19 mouse cellular contexts compared by ENCODE assay signal in the genomic region with DNA sequence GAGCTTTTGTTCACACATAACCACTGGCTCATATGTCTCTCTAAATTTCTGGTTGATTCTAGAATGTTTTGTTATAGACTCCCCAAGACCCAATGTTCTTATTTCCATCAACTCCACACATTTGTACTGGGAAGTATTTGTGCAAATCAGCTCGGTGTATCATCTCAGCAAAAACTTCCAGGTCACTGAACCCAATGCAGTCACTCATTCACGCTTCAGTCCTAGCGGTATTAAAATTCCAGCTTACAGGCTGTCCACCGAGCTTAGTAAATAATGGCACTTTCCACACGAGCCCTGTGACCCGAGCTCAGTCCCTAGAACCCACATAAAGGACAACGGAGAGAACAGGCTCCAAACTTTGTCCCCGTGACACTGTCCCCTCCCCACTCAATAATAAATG. TPM values are rescaled to one million over a fixed set of nuclear protein-coding genes. Genes with fewer than 3 reads are reported as not detected.
A peak's percentile ranks its signal among the peaks of the same experiment; 100 is the strongest.
DNase-seq lines count a peak whose midpoint lies in the region; ATAC-seq and TF ChIP-seq lines count a peak whose summit lies in the region.
"Had no signal": no experiment of that assay in that cellular context is flagged by ENCODE, and none has a peak within 500 bp of the region (broad histone marks: within the 10 kb centered on the region; RNA-seq: fewer than 3 reads in every experiment).

No protein-coding gene starts in this region.

- H3K27me3 ChIP-seq in liver, adult 2 months (ENCODE audit: control insufficient read depth, insufficient read depth, low read length), result no peaks in the 10 kb centered on the region
- no peaks in the 10 kb centered on the region for H3K27me3 ChIP-seq in liver, postnatal 0 days (ENCODE audit: insufficient read depth, low read length)
- H3K27me3 ChIP-seq in kidney, embryonic 16.5 days (ENCODE audit: insufficient read depth, low read length), result no peaks in the 10 kb centered on the region
- H3K27me3 ChIP-seq: embryonic facial prominence, embryonic 12.5 days; forebrain, embryonic 13.5 days; forebrain, embryonic 15.5 days had no signal

- no peak for ATAC-seq in liver, postnatal 0 days
- ATAC-seq in kidney, embryonic 16.5 days (ENCODE audit: low FRiP score, low TSS enrichment), result no peak
- ATAC-seq: forebrain, embryonic 13.5 days; forebrain, embryonic 15.5 days had no signal

- H3K9me3 ChIP-seq in liver, postnatal 0 days (ENCODE audit: low read length), result no peaks in the 10 kb centered on the region
- no peaks in the 10 kb centered on the region for H3K9me3 ChIP-seq in kidney, embryonic 16.5 days (ENCODE audit: low read length)
- H3K9me3 ChIP-seq: embryonic facial prominence, embryonic 10.5 days; embryonic facial prominence, embryonic 12.5 days; forebrain, embryonic 13.5 days; forebrain, embryonic 15.5 days; G1E had no signal

- no peaks in the 10 kb centered on the region for H3K79me2 ChIP-seq in liver, adult 2 months (ENCODE audit: control insufficient read depth, insufficient read depth, low read length)

- no peak for TF ChIP-seq CTCF in liver, adult 2 months (IDR thresholded peaks at IDR 0.05; ENCODE audit: low read depth, low read length)
- TF ChIP-seq CTCF in liver, postnatal 0 days (IDR thresholded peaks at IDR 0.05; ENCODE audit: low read depth), result no peak
- TF ChIP-seq CTCF in layer of hippocampus, adult 2 months (conservative IDR thresholded peaks at IDR 0.05), result no peak

- TF ChIP-seq POLR2A in liver, adult 2 months (IDR thresholded peaks at IDR 0.05; ENCODE audit: extremely low read depth, insufficient read depth, low read length), result no peak

- no peaks in the 10 kb centered on the region for H3K4me1 ChIP-seq in liver, adult 2 months (ENCODE audit: control insufficient read depth, insufficient read depth, low read length)
- H3K4me1 ChIP-seq in liver, postnatal 0 days (ENCODE audit: insufficient read depth), result peaks cover 24% of the 10 kb centered on the region; the same call in 1 of the 2 replicates
- peaks cover 24% of the 10 kb centered on the region for H3K4me1 ChIP-seq in kidney, embryonic 16.5 days (ENCODE audit: insufficient read depth, low read length)

- H3K9ac ChIP-seq in liver, adult 2 months (ENCODE audit: low read depth, low read length), result no peak overlapping the region
- H3K9ac ChIP-seq in liver, postnatal 0 days (replicated peaks), result no peak overlapping the region
- no peak overlapping the region for H3K9ac ChIP-seq in kidney, embryonic 16.5 days (replicated peaks; ENCODE audit: low read length)
- H3K9ac ChIP-seq: embryonic facial prominence, embryonic 12.5 days; forebrain, embryonic 13.5 days; forebrain, embryonic 15.5 days; forebrain, postnatal 0 days had no signal

- no peak overlapping the region for H3K27ac ChIP-seq in liver, adult 2 months (replicated peaks; ENCODE audit: insufficient read depth, low read depth, low read length)
- H3K27ac ChIP-seq in liver, postnatal 0 days (ENCODE audit: low read depth), result no peak overlapping the region
- no peak overlapping the region for H3K27ac ChIP-seq in kidney, embryonic 16.5 days (ENCODE audit: low read length)
- no peak overlapping the region for H3K27ac ChIP-seq in layer of hippocampus, adult 2 months
- H3K27ac ChIP-seq: embryonic facial prominence, embryonic 10.5 days; embryonic facial prominence, embryonic 12.5 days; forebrain, embryonic 13.5 days; forebrain, embryonic 15.5 days had no signal

- H3K4me2 ChIP-seq in liver, postnatal 0 days (ENCODE audit: low read depth, low read length), result no peak overlapping the region
- H3K4me2 ChIP-seq in kidney, embryonic 16.5 days (replicated peaks; ENCODE audit: low read depth, low read length), result no peak overlapping the region
- H3K4me2 ChIP-seq: embryonic facial prominence, embryonic 12.5 days; forebrain, embryonic 13.5 days; forebrain, embryonic 15.5 days had no signal

- peak; percentile 12 for DNase-seq in liver, adult 2 months (ENCODE audit: extremely low read depth, low read depth, low spot score)
- no peak for DNase-seq in liver, postnatal 0 days
- peak; percentile 39 for DNase-seq in Muller cell, postnatal 12 days (ENCODE audit: inconsistent ontology term)
- peak; percentile 62 for DNase-seq in retina, postnatal 1 day
- DNase-seq in layer of hippocampus, adult 2 months (ENCODE audit: low spot score in 2 of 2), result no peak
- DNase-seq: adrenal gland, adult 2 months; adrenal gland, postnatal 10 days; adrenal gland, postnatal 25 days; cerebellum, adult 11-12 months; cerebellum, adult 9-11 months; cerebellum, postnatal 14 days; cerebellum, postnatal 36 days; forebrain, postnatal 0 days had no signal

- no peak overlapping the region for H3K4me3 ChIP-seq in liver, adult 2 months (ENCODE audit: insufficient read depth, low read depth, low read length)
- H3K4me3 ChIP-seq in liver, postnatal 0 days (ENCODE audit: low read depth, low read length), result no peak overlapping the region
- no peak overlapping the region for H3K4me3 ChIP-seq in kidney, embryonic 16.5 days (ENCODE audit: low read length)
- H3K4me3 ChIP-seq in layer of hippocampus, adult 2 months, result no peak overlapping the region
- H3K4me3 ChIP-seq: embryonic facial prominence, embryonic 10.5 days; embryonic facial prominence, embryonic 12.5 days; forebrain, embryonic 13.5 days; forebrain, embryonic 15.5 days had no signal

- no peak for TF ChIP-seq EP300 in liver, postnatal 0 days (IDR thresholded peaks at IDR 0.05; ENCODE audit: low read depth)

- H3K36me3 ChIP-seq in liver, adult 2 months (ENCODE audit: control insufficient read depth, insufficient read depth, low read length), result no peaks in the 10 kb centered on the region
- H3K36me3 ChIP-seq in liver, postnatal 0 days (replicated peaks; ENCODE audit: insufficient read depth, low read length), result 0 out of 2 replicates have a peak, but pooled peaks cover 4% of the 10 kb centered on the region
- no peaks in the 10 kb centered on the region for H3K36me3 ChIP-seq in kidney, embryonic 16.5 days (ENCODE audit: insufficient read depth, low read length)
- H3K36me3 ChIP-seq: embryonic facial prominence, embryonic 10.5 days; embryonic facial prominence, embryonic 12.5 days; forebrain, embryonic 15.5 days had no signal

- WGBS in liver, adult 2 months, result 70% methylated on average over 8 of the region's 8 CpGs
- 80% methylated on average over 8 of the region's 8 CpGs for WGBS in liver, postnatal 0 days (ENCODE audit: insufficient replicate concordance)
- 60% methylated on average over 8 of the region's 8 CpGs for WGBS in kidney, embryonic 16.5 days

RNA-seq across cellular contexts. Expression of a gene that starts 39.4 kb away (rescaled TPM):
- total RNA-seq in liver, adult 2 months (2014; rRNA removed), result 15.4 and 17.1 TPM in 2 replicates
- 2.7 and 4.9 TPM in 2 replicates for polyA plus RNA-seq in liver, adult 2 months (2012; rRNA removed)
- polyA plus RNA-seq in liver, postnatal 0 days (2015; fragmentation: Nextera tagmentation; extraction: Ambion mirVana), result 36.6 and 37.0 TPM in 2 replicates
- 50.5 and 54.7 TPM in 2 replicates for polyA plus RNA-seq in kidney, embryonic 16.5 days (2015; fragmentation: Nextera tagmentation; extraction: Ambion mirVana)
- 100 to 1,000 TPM; 123 to 125 TPM for total RNA-seq in layer of hippocampus, adult 2 months (2021)

Comparison
In these comparisons a context has a peak if more than half of its experiments do, and no peak if none do; other contexts are left out.
1. DNase-seq: peak in liver, adult 2 months (single experiment), Muller cell, postnatal 12 days (single experiment) and retina, postnatal 1 day (single experiment); none in liver, postnatal 0 days (single experiment) and layer of hippocampus, adult 2 months (0 of 2).